Mouse (Mus musculus): Measurements from ENCODE around the gene Osbp2. TPM values are rescaled to one million over a fixed set of nuclear protein-coding genes. Genes with fewer than 3 reads are reported as not detected.

Osbp2 gene
- polyA plus RNA-seq, 1 experiment from 2014 or later = 1.4 TPM

- no peaks in the 10 kb centered on the region for H3K36me3 ChIP-seq
- H3K27me3 ChIP-seq (ENCODE audit: low read depth, poor library complexity, severe bottlenecking) = peaks cover 5% of the 10 kb centered on the region; the same call in 1 of the 2 replicates
- peak overlapping the region; percentile 24; the same call in 1 of the 2 replicates for H3K4me3 ChIP-seq
- DNase-seq (ENCODE audit: low spot score) = peak; percentile 33
- H3K4me1 ChIP-seq = peaks cover 12% of the 10 kb centered on the region; the same call in 1 of the 2 replicates
- no peak overlapping the region for H3K27ac ChIP-seq (replicated peaks)
- WGBS = 45% methylated on average over 13 of the region's 13 CpGs
- no peaks in the 10 kb centered on the region for H3K9me3 ChIP-seq (replicated peaks)
Observed at GRCm38 (mm10) chr11:3834421-3835098, 29.1 kb downstream of the Osbp2 start.

GRCm38 (mm10) chr11:3833544-3834420 is 29.9 kb downstream of the Osbp2 start:
- H3K27me3 ChIP-seq (ENCODE audit: low read depth, poor library complexity, severe bottlenecking) = peaks cover 5% of the 10 kb centered on the region; the same call in 1 of the 2 replicates
- peak overlapping the region; percentile 24 for H3K4me3 ChIP-seq
- 48% methylated on average over 21 of the region's 21 CpGs for WGBS
- no peak overlapping the region for H3K27ac ChIP-seq (replicated peaks)
- H3K36me3 ChIP-seq = no peaks in the 10 kb centered on the region
- peaks cover 12% of the 10 kb centered on the region; the same call in 1 of the 2 replicates for H3K4me1 ChIP-seq
- no peaks in the 10 kb centered on the region for H3K9me3 ChIP-seq (replicated peaks)
- no peak for DNase-seq (ENCODE audit: low spot score)

GRCm38 (mm10) chr11:3832193-3832901 is 31.4 kb downstream of the Osbp2 start:
- 51% methylated on average over 6 of the region's 6 CpGs for WGBS
- Histone ChIP-seq H3K36me3 (no peaks in the 10 kb centered on the region), H3K27me3 (ENCODE audit: low read depth, poor library complexity, severe bottlenecking) (peaks cover 5% of the 10 kb centered on the region; the same call in 1 of the 2 replicates), H3K9me3 (replicated peaks) (peaks cover 12% of the 10 kb centered on the region; the same call in 1 of the 2 replicates), H3K4me1 (peaks cover 12% of the 10 kb centered on the region; the same call in 1 of the 2 replicates), H3K27ac (replicated peaks) (no peak overlapping the region), H3K4me3 (no peak overlapping the region)
- DNase-seq (ENCODE audit: low spot score) = no peak

- H3K9me3 ChIP-seq (replicated peaks) = peaks cover 13% of the 10 kb centered on the region; the same call in 1 of the 2 replicates
- peaks cover 12% of the 10 kb centered on the region; the same call in 1 of the 2 replicates for H3K4me1 ChIP-seq
- WGBS = 89% methylated on average over 5 of the region's 5 CpGs
- peaks cover 5% of the 10 kb centered on the region; the same call in 1 of the 2 replicates for H3K27me3 ChIP-seq (ENCODE audit: low read depth, poor library complexity, severe bottlenecking)
- no peak overlapping the region for H3K27ac ChIP-seq (replicated peaks)
- no peak overlapping the region for H3K4me3 ChIP-seq
- no peaks in the 10 kb centered on the region for H3K36me3 ChIP-seq
- no peak for DNase-seq (ENCODE audit: low spot score)
Observed at GRCm38 (mm10) chr11:3829736-3830135, 34.0 kb downstream of the Osbp2 start.

GRCm38 (mm10) chr11:3824138-3824537 is 39.6 kb downstream of the Osbp2 start:
- H3K4me3 ChIP-seq = no peak overlapping the region
- 76% methylated on average over 5 of the region's 5 CpGs for WGBS
- DNase-seq (ENCODE audit: low spot score) = no peak
- peaks cover 13% of the 10 kb centered on the region; the same call in 1 of the 2 replicates for H3K9me3 ChIP-seq (replicated peaks)
- no peaks in the 10 kb centered on the region for H3K4me1 ChIP-seq
- no peaks in the 10 kb centered on the region for H3K27me3 ChIP-seq (ENCODE audit: low read depth, poor library complexity, severe bottlenecking)
- H3K36me3 ChIP-seq = no peaks in the 10 kb centered on the region
- H3K27ac ChIP-seq (replicated peaks) = no peak overlapping the region

- Histone ChIP-seq H3K27ac (replicated peaks) (no peak overlapping the region), H3K27me3 (ENCODE audit: low read depth, poor library complexity, severe bottlenecking) (no peaks in the 10 kb centered on the region), H3K4me1 (peaks cover 3% of the 10 kb centered on the region), H3K9me3 (replicated peaks) (peaks cover 9% of the 10 kb centered on the region; the same call in 1 of the 2 replicates), H3K4me3 (no peak overlapping the region), H3K36me3 (no peaks in the 10 kb centered on the region)
- 66% methylated on average over 2 of the region's 2 CpGs for WGBS
- DNase-seq (ENCODE audit: low spot score) = no peak
Observed at GRCm38 (mm10) chr11:3823378-3823777, 40.3 kb downstream of the Osbp2 start.

- no peak overlapping the region for H3K27ac ChIP-seq (replicated peaks)
Observed at GRCm38 (mm10) chr11:3817986-3818758, 45.5 kb downstream of the Osbp2 start.

GRCm38 (mm10) chr11:3815951-3816350 is 47.8 kb downstream of the Osbp2 start:
- H3K9me3 ChIP-seq (replicated peaks) = no peaks in the 10 kb centered on the region
- H3K27me3 ChIP-seq (ENCODE audit: low read depth, poor library complexity, severe bottlenecking) = no peaks in the 10 kb centered on the region
- H3K36me3 ChIP-seq = no peaks in the 10 kb centered on the region
- H3K27ac ChIP-seq (replicated peaks) = no peak overlapping the region
- no peak for DNase-seq (ENCODE audit: low spot score)
- H3K4me1 ChIP-seq = peaks cover 8% of the 10 kb centered on the region
- no peak overlapping the region for H3K4me3 ChIP-seq

More at GRCm38 (mm10) chr11:3817986-3818758, 45.5 kb downstream of the Osbp2 start:
- H3K27me3 ChIP-seq (ENCODE audit: low read depth, poor library complexity, severe bottlenecking) = no peaks in the 10 kb centered on the region
- DNase-seq (ENCODE audit: low spot score) = no peak
- no peak overlapping the region for H3K4me3 ChIP-seq
- no peaks in the 10 kb centered on the region for H3K9me3 ChIP-seq (replicated peaks)
- peaks cover 8% of the 10 kb centered on the region for H3K4me1 ChIP-seq
- WGBS = 31% methylated on average over 4 of the region's 4 CpGs
- no peaks in the 10 kb centered on the region for H3K36me3 ChIP-seq

- Histone ChIP-seq H3K9me3 (replicated peaks) (no peaks in the 10 kb centered on the region), H3K27me3 (ENCODE audit: low read depth, poor library complexity, severe bottlenecking) (no peaks in the 10 kb centered on the region), H3K4me1 (peaks cover 4% of the 10 kb centered on the region), H3K4me3 (no peak overlapping the region), H3K36me3 (no peaks in the 10 kb centered on the region), H3K27ac (replicated peaks) (no peak overlapping the region)
- no peak for DNase-seq (ENCODE audit: low spot score)
Observed at GRCm38 (mm10) chr11:3813340-3813739, 50.4 kb downstream of the Osbp2 start.

- DNase-seq (ENCODE audit: low spot score) = peak; percentile 15
- 29% methylated on average over 3 of the region's 3 CpGs for WGBS
- no peaks in the 10 kb centered on the region for H3K36me3 ChIP-seq
- no peak overlapping the region for H3K27ac ChIP-seq (replicated peaks)
- H3K27me3 ChIP-seq (ENCODE audit: low read depth, poor library complexity, severe bottlenecking) = no peaks in the 10 kb centered on the region
- peaks cover 4% of the 10 kb centered on the region; the same call in 1 of the 2 replicates for H3K9me3 ChIP-seq (replicated peaks)
- no peaks in the 10 kb centered on the region for H3K4me1 ChIP-seq
- no peak overlapping the region for H3K4me3 ChIP-seq
Observed at GRCm38 (mm10) chr11:3808162-3808561, 55.5 kb downstream of the Osbp2 start.

- no peaks in the 10 kb centered on the region for H3K36me3 ChIP-seq
- H3K4me3 ChIP-seq = no peak overlapping the region
- H3K27ac ChIP-seq (replicated peaks) = no peak overlapping the region
- H3K9me3 ChIP-seq (replicated peaks) = peaks cover 4% of the 10 kb centered on the region; the same call in 1 of the 2 replicates
- peak; percentile 21 for DNase-seq (ENCODE audit: low spot score)
- no peaks in the 10 kb centered on the region for H3K27me3 ChIP-seq (ENCODE audit: low read depth, poor library complexity, severe bottlenecking)
- WGBS = 34% methylated on average over 3 of the region's 3 CpGs
- H3K4me1 ChIP-seq = no peaks in the 10 kb centered on the region
Observed at GRCm38 (mm10) chr11:3805362-3805761, 58.3 kb downstream of the Osbp2 start.

- 91% methylated on average over 2 of the region's 2 CpGs for WGBS
- no peak overlapping the region for H3K27ac ChIP-seq (replicated peaks)
- no peak overlapping the region for H3K4me3 ChIP-seq
- H3K9me3 ChIP-seq (replicated peaks) = peaks cover 4% of the 10 kb centered on the region; the same call in 1 of the 2 replicates
- H3K27me3 ChIP-seq (ENCODE audit: low read depth, poor library complexity, severe bottlenecking) = no peaks in the 10 kb centered on the region
- no peaks in the 10 kb centered on the region for H3K36me3 ChIP-seq
- no peaks in the 10 kb centered on the region for H3K4me1 ChIP-seq
- DNase-seq (ENCODE audit: low spot score) = no peak
Observed at GRCm38 (mm10) chr11:3804639-3805038, 59.1 kb downstream of the Osbp2 start.

Data from midbrain, embryonic 10.5 days (tissue).